In the genomic region with DNA sequence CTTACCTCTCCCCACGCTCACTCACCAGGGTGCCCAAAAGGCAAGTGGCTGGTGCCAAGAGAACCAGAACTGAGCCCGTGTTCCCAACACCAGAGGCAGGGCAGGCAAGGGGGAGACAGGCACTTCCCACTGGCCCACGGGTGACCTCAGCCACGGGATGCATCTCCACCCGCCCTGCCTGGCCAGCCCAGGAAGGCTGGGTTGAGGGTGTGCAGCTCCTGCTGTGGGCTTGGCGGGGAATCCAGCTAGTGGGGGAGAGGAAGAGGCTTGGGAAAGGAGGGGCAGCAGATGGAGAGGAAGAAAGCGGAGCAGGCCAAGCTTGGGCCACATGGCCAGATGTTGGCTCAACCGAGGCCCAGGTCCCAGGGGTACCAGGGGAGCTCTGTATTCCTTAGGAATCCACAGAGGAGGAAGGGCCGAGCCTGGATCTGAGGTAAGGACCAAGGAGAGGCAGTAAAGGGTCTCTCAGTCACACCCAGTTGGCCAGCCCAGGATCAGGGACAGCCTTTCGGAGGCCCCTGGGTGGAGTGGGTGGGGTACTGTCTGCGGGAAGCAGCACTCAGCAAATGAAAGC, we compare ENCODE assay signal across 9 mouse cellular contexts.
DNase-seq lines count a peak whose midpoint lies in the region; ATAC-seq lines count a peak whose summit lies in the region.
"Had no signal": no experiment of that assay in that cellular context is flagged by ENCODE, and none has a peak within 500 bp of the region (broad histone marks: within the 10 kb centered on the region; RNA-seq: fewer than 3 reads in every experiment).

No protein-coding gene starts in this region.

- peak; percentile 59 to 80 for DNase-seq in cerebellum, postnatal 10 days
- DNase-seq in cerebellum, postnatal 4 days (ENCODE audit: low spot score in 2 of 2) = no peak
- DNase-seq in embryo, embryonic 11 days = peak; percentile 49
- no peak for DNase-seq in heart, embryonic 10.5 days (ENCODE audit: low spot score)
- peak; percentile 28 for DNase-seq in kidney, adult 9 months
- no peak for DNase-seq in cerebellum, adult 11-12 months

- no peak overlapping the region for H3K4me3 ChIP-seq in heart, embryonic 10.5 days
- no peak overlapping the region for H3K4me3 ChIP-seq in midbrain, embryonic 16.5 days (ENCODE audit: low read depth, low read length)
- H3K4me3 ChIP-seq: liver, embryonic 15.5 days had no signal

- H3K27me3 ChIP-seq in heart, embryonic 10.5 days (ENCODE audit: insufficient read depth, poor library complexity, severe bottlenecking) = peaks cover 6% of the 10 kb centered on the region; the same call in 1 of the 2 replicates
- H3K27me3 ChIP-seq in midbrain, embryonic 16.5 days (ENCODE audit: control insufficient read depth, insufficient read depth, low read depth, low read length) = no peaks in the 10 kb centered on the region
- H3K27me3 ChIP-seq: liver, embryonic 15.5 days had no signal

- H3K4me2 ChIP-seq in midbrain, embryonic 16.5 days (ENCODE audit: low read length) = no peak overlapping the region
- H3K4me2 ChIP-seq: liver, embryonic 15.5 days had no signal

- H3K4me1 ChIP-seq in heart, embryonic 10.5 days = peaks cover 35% of the 10 kb centered on the region
- peaks cover 12% of the 10 kb centered on the region; the same call in 1 of the 2 replicates for H3K4me1 ChIP-seq in midbrain, embryonic 16.5 days (ENCODE audit: control insufficient read depth, insufficient read depth, low read length)
- H3K4me1 ChIP-seq: liver, embryonic 15.5 days had no signal

- H3K27ac ChIP-seq in heart, embryonic 10.5 days = peak overlapping the region; percentile 57
- no peak overlapping the region for H3K27ac ChIP-seq in midbrain, embryonic 16.5 days (ENCODE audit: low read length)
- H3K27ac ChIP-seq: liver, embryonic 15.5 days had no signal

- ATAC-seq in midbrain, embryonic 16.5 days = peak; percentile 33; the same call in 1 of the 2 replicates
- ATAC-seq in monocyte, adult 5-6 weeks (replicated peaks; ENCODE audit: insufficient number of reproducible peaks, low FRiP score, low TSS enrichment, poor library complexity, severe bottlenecking) = no peak

- no peaks in the 10 kb centered on the region for H3K9me3 ChIP-seq in heart, embryonic 10.5 days
- H3K9me3 ChIP-seq in midbrain, embryonic 16.5 days (replicated peaks; ENCODE audit: control insufficient read depth, low read length, poor library complexity, severe bottlenecking) = no peaks in the 10 kb centered on the region
- H3K9me3 ChIP-seq: liver, embryonic 15.5 days had no signal

- WGBS in heart, embryonic 10.5 days = 48% methylated on average over 11 of the region's 11 CpGs
- 52% methylated on average over 11 of the region's 11 CpGs for WGBS in midbrain, embryonic 16.5 days

- H3K9ac ChIP-seq in midbrain, embryonic 16.5 days (ENCODE audit: low read depth, low read length) = peak overlapping the region; percentile 31; the same call in 1 of the 2 replicates
- H3K9ac ChIP-seq: liver, embryonic 15.5 days had no signal

- H3K36me3 ChIP-seq in heart, embryonic 10.5 days = no peaks in the 10 kb centered on the region
- H3K36me3 ChIP-seq in midbrain, embryonic 16.5 days (ENCODE audit: control insufficient read depth, insufficient read depth, low read length) = no peaks in the 10 kb centered on the region
- H3K36me3 ChIP-seq: liver, embryonic 15.5 days had no signal

Comparison
In these comparisons a context has a peak if more than half of its experiments do, and no peak if none do; other contexts are left out.
1. DNase-seq: peak in cerebellum, postnatal 10 days (2 of 2), embryo, embryonic 11 days (single experiment) and kidney, adult 9 months (single experiment); none in cerebellum, postnatal 4 days (0 of 2), heart, embryonic 10.5 days (single experiment) and cerebellum, adult 11-12 months (single experiment).